Mouse (Mus musculus) bone marrow, adult 2 months (tissue): Measurements from ENCODE around the gene Ccdc32.

Experiments
- CTCF ChIP-seq: fragments of 200-500 bp; IDR thresholded peaks from 2 replicates; pipeline ENCODE4 v1.5.1; 2011; ENCODE audit warnings: low read length, control low read depth; ENCODE audit not compliant: control insufficient read depth, insufficient read depth
- POLR2A ChIP-seq: fragments of 200-500 bp; IDR thresholded peaks from 2 replicates; pipeline ENCODE4 v1.6.1; 2011; ENCODE audit warnings: low read depth, mild to moderate bottlenecking, control low read depth, low read length, borderline replicate concordance; ENCODE audit not compliant: control insufficient read depth

- no peak for TF ChIP-seq POLR2A
- TF ChIP-seq CTCF = no peak
These were observed 18.7 kb upstream of the Ccdc32 start for GRCm38 (mm10) chr2:119047849-119048248.
